Mouse (Mus musculus): ENCODE measurements around the gene Gck. TPM values are rescaled to one million over a fixed set of nuclear protein-coding genes. Genes with fewer than 3 reads are reported as not detected.

Gck gene
- polyA plus RNA-seq, 1 experiment from 2014 or later, result not detected

DNA sequence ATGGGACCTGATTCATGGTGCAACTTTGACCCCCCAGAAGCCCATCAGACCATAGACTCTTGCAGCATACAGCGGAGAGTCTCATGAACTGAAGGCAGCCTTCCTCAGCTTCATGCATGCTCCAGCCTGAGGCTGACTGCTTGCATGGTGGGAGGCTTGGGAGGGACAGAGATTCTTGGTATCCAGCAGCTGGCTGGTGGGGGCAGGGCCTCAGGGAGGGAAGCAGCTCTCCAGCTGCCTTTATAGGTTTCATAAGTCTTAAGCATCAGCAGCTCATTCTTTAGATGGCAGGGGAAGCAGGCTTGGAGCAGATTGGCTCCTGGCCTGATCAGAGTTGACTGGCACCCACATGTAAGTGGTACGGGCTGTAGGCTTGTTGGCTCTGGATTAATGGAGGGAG is 82.7 kb downstream of the Gck start:
- WGBS (ENCODE audit: missing documents), result 92% methylated on average over 2 of the region's 2 CpGs
- Histone ChIP-seq H3K36me3 (ENCODE audit: inconsistent target) (peaks cover 2% of the 10 kb centered on the region; the same call in 1 of the 2 replicates), H3K4me3 (ENCODE audit: inconsistent target) (no peak overlapping the region), H3K79me2 (ENCODE audit: inconsistent target) (no peaks in the 10 kb centered on the region), H3K27ac (no peak overlapping the region)

DNA sequence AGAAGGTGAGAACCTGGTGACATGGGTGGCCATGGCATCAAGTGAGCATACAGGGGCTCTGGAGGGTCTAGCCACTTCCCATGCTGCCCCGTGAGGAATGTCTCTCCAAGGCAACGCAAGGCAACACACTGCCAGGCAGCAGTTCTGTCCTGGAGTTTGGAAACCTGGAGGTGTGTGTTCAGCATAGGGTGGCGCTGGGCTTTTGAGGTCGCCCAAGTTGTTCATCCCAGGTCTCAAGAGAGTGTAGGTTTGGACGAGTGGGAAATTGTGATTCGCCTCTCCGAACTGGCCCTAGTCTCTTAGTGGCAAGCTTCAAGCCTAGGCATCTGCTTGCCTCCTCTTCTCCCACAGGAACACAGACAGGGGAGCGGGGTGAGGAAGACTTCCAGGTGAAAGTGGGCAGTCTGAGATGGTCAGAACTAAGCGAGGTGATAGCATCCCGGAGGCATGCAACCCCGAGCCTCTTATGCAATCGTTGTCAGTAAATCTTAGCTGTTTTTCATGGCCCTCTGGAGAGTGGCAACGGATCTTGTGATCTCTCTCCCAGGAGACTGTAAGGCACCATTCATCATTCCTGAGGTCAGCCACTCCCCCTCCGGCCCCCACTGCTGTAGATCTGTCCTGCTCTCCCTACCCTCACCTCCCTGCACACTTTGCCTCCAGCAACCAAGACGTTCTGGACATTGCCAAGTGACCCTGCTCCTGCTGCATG is 87.3 kb downstream of the Gck start:
- H3K27ac ChIP-seq, result no peak overlapping the region
- H3K4me3 ChIP-seq (ENCODE audit: inconsistent target), result no peak overlapping the region
- WGBS (ENCODE audit: missing documents), result 47% methylated on average over 15 of the region's 15 CpGs
- no peaks in the 10 kb centered on the region for H3K36me3 ChIP-seq (ENCODE audit: inconsistent target)
- H3K79me2 ChIP-seq (ENCODE audit: inconsistent target), result no peaks in the 10 kb centered on the region

DNA sequence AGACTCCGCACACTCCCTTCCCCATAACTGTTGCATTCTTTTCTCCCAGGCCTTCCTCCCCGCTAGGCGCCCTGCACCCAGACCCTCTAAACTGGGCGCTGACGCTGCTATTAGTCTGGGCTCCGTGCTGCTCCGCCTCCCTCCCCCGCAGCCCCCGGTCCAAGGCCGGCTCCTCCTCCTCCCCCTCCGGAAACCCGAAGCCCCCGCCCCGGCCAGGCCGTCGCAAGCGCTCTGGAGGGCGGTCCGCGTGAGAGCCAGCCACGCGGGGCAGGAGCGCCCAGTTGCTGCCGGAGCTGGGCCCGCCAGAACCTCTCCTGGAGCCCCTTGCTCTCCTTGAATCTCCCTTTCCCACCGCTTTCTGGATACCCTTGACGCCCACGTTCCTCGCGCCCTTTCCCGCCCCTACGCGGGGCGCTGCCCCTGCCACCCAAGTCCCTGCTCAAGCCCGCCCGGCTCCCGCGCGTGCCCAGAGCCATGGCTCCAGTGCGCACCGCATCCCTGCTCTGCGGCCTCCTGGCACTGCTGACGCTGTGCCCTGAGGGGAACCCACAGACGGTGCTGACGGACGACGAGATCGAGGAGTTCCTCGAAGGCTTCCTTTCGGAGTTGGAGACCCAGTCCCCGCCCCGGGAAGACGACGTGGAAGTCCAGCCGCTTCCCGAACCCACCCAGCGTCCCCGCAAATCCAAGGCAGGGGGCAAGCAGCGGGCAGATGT is 88.0 kb downstream of the Gck start, which contains the start of gene Aebp1:
Aebp1 (plus strand) TSS at position 270 of the 716 bp plus-strand sequence.
- no peaks in the 10 kb centered on the region for H3K36me3 ChIP-seq (ENCODE audit: inconsistent target)
- no peak within 1 kb of the TSS for H3K4me3 ChIP-seq (ENCODE audit: inconsistent target)
- H3K27ac ChIP-seq, result no peak within 1 kb of the TSS
- 6% methylated on average over 43 of the region's 59 CpGs for WGBS (ENCODE audit: missing documents)
- H3K79me2 ChIP-seq (ENCODE audit: inconsistent target), result no peaks in the 10 kb centered on the region

DNA sequence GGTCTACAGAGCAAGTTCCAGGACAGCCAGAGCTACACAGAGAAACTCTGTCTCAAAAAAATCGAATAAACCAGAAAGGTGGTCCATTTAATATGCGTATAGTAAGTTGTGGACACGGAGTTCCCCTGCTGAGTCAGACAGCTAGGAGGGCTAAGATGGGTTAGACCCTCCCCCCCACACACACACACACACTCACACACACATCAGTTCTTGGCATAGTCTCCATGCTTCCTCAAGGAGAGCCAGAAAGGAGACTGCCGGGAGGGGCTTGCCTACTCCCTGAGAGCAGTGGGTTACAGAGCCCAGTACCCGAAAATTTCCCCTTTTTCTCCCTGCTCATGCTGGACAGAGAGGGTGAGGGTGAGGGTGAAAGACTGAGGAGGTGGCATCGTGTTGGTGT is 89.2 kb downstream of the Gck start:
- H3K27ac ChIP-seq, result no peak overlapping the region
- no peaks in the 10 kb centered on the region for H3K79me2 ChIP-seq (ENCODE audit: inconsistent target)
- 45% methylated on average over 6 of the region's 6 CpGs for WGBS (ENCODE audit: missing documents)
- H3K4me3 ChIP-seq (ENCODE audit: inconsistent target), result no peak overlapping the region
- no peaks in the 10 kb centered on the region for H3K36me3 ChIP-seq (ENCODE audit: inconsistent target)

DNA sequence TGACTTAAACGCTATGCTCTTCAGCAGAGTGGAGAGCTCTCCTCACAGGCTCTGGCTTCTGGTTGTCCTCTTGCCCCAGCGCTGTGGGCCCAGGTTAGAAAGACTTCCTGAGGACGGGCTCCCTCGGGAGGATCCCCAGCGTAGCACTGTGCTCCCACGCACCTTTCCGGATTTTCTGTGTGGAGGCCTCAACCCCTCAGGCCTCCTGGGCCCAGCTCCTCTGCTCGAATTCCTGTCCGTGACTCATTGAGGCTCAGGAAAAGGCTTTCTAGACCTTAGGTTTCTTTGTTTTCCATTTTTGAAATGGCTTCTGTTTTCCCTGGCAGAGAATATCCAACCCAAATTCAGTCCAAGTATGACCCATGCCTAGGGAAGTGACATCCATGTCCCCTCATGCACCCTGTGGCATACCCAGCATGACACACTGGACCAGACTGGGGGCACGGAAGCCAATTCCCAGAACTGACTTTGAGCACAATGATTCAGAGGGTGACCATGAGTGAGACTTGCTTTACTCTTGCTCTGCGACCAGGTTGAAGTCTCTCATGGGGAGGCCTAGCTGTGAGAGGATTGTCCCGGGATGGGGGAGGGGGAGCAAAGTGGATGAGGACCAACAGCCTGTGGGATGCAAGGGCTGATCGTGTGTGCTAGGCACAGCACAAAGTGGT is 89.9 kb downstream of the Gck start:
- 93% methylated on average over 13 of the region's 13 CpGs for WGBS (ENCODE audit: missing documents)
- Histone ChIP-seq H3K79me2 (ENCODE audit: inconsistent target) (no peaks in the 10 kb centered on the region), H3K36me3 (ENCODE audit: inconsistent target) (no peaks in the 10 kb centered on the region), H3K27ac (no peak overlapping the region), H3K4me3 (ENCODE audit: inconsistent target) (no peak overlapping the region)

DNA sequence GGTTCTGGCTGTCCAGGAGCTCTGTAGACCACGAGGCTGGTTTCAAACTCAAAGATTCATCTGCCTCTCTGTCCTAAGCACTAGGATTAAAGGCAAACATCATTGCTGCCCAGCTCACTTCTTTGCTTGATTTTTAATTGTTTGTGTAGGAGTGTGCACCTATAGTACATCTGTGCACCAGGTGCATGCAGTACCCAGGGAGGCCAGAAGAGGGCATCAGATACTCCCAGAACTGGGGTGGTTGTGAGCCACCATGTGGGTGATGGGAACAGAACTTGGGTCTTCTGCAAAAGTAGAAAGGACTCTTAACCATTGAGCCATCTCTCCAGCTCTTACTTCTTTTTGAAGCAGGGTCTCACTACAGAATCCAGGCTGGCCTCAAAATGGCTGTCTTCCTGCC is 91.2 kb downstream of the Gck start:
- no peak overlapping the region for H3K4me3 ChIP-seq (ENCODE audit: inconsistent target)
- H3K27ac ChIP-seq, result no peak overlapping the region
- WGBS (ENCODE audit: missing documents), result 100% methylated on average over 1 of the region's 1 CpGs
- H3K36me3 ChIP-seq (ENCODE audit: inconsistent target), result no peaks in the 10 kb centered on the region
- no peaks in the 10 kb centered on the region for H3K79me2 ChIP-seq (ENCODE audit: inconsistent target)

DNA sequence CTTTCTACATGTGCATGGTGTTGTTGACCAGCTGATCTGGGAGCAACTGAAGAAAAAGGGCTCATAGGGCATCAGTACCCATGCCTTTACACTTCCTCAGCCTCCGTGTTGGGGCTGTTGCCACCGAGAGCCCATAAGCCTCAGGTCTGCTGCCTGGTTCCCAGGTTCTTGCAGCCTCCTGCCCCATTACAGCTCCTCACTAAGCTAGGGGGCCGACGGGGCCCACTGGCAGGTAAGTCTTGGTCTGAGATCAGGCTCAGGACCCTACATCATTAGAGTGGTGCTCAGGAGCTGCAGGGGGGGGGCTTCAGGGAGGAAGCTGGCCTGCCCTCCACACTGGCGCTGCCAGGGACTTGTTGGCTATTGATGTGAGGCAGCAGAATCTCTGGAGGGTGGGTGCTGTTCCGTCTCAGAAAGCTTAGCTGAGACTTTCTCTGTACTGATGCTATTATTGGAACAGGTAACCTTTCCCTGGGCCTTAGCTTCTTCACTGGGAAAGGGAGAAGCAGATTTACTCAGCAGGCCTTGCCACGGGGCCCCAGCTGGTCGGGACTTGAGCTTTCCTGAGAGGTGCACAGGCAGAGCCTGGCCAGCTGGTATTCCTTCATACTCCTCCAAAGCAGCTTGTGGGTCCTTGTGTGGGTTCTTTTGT is 93.3 kb downstream of the Gck start:
- no peak overlapping the region for H3K4me3 ChIP-seq (ENCODE audit: inconsistent target)
- no peak overlapping the region for H3K27ac ChIP-seq
- H3K79me2 ChIP-seq (ENCODE audit: inconsistent target), result no peaks in the 10 kb centered on the region
- H3K36me3 ChIP-seq (ENCODE audit: inconsistent target), result no peaks in the 10 kb centered on the region
- WGBS (ENCODE audit: missing documents), result 89% methylated on average over 8 of the region's 8 CpGs

DNA sequence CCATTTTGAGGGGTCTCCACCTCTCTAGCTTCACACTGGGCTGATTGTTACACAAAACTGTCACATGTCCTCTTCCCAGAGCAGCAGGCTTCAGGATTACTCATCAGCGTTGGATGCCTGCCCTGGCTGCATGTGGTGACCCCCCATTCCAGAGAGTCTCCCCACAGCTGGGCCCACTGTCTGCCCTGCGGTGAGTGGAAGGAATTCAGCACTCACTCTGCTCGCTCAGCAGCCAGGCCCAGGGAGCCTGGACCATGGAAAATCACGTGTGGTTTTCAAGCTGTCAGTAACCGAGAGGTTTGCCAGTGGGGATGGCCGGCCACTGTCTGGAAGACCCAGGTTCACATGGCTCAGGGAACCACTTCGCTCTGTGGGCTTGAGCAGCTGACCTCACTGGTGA is 94.0 kb downstream of the Gck start:
- WGBS (ENCODE audit: missing documents), result 79% methylated on average over 7 of the region's 7 CpGs
- Histone ChIP-seq H3K36me3 (ENCODE audit: inconsistent target) (no peaks in the 10 kb centered on the region), H3K4me3 (ENCODE audit: inconsistent target) (no peak overlapping the region), H3K27ac (no peak overlapping the region), H3K79me2 (ENCODE audit: inconsistent target) (no peaks in the 10 kb centered on the region)

DNA sequence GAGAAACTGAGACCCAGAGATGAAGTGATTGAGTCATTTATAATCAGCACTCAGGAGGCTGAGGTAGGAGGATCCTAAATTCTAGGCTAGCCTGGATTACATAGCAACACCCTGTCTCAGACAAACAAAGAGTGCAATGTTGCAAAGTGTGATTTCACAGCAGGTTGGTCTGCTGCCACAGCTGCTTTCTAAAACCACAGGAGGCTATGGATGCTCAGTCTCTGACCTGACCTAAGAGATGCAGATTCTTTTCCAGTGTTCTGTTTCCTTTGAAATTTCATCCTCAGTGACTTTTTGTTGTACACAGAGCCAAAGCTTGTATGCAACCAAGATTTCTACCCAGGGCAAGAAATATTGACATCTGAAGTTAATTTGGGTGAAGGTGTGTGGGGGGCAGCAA is 94.4 kb downstream of the Gck start:
- Histone ChIP-seq H3K27ac (no peak overlapping the region), H3K36me3 (ENCODE audit: inconsistent target) (no peaks in the 10 kb centered on the region), H3K4me3 (ENCODE audit: inconsistent target) (no peak overlapping the region), H3K79me2 (ENCODE audit: inconsistent target) (no peaks in the 10 kb centered on the region)

DNA sequence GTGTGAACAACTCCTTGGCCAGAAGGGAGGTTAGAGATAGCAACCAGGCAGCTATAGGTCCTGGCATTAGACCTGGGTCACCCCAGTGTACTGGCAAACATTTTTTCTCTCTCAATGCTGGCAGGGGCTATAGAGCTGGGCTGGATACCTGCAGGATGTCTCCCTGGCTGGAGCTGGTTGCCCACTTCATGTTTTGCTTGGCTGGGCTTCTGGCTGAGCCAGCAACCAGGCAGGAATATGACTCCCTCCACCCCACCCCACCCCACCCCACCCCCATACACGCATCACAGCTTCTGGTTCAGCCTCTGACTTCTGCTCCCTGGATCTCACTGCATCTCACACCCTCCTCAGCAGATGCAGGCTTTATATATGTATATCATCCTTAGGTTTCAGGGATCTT is 97.6 kb downstream of the Gck start:
- Histone ChIP-seq H3K4me3 (ENCODE audit: inconsistent target) (no peak overlapping the region), H3K27ac (no peak overlapping the region), H3K79me2 (ENCODE audit: inconsistent target) (no peaks in the 10 kb centered on the region), H3K36me3 (ENCODE audit: inconsistent target) (no peaks in the 10 kb centered on the region)
- 60% methylated on average over 1 of the region's 1 CpGs for WGBS (ENCODE audit: missing documents)

DNA sequence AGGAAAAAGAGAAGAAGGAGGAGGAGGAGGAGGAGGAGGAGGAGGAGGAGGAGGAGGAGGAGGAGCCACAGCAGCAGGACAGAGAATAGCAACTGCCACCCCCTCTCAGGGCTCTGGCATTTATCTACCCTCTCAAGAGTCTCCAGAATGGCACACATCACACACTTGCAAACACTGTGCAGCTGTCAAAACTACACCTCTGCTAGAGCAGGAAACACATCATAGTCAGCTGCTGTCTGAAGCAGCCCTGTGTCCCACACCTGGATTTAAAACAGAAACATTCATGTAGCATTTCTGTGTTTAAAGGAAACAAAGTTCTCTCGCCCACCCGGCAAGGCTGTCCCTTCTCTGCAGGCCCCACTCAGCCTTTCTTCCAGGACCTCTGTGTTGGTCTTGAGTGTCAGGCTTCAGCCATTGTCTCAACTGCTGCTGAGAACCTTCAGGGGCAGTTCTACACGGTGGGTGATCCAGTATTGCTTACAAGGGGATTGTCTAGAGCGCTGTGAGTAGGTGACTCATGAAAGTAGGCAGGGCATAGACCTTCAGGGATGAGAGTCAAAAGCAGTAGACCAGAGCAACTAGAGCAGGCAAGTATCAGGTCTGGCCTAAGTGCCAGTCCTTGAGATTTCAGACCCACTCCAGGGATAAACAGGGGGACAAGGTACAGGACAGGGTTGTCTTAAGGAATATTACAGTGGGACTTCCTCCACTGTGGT is 98.7 kb downstream of the Gck start:
- no peak overlapping the region for H3K4me3 ChIP-seq (ENCODE audit: inconsistent target)
- H3K36me3 ChIP-seq (ENCODE audit: inconsistent target), result no peaks in the 10 kb centered on the region
- H3K79me2 ChIP-seq (ENCODE audit: inconsistent target), result no peaks in the 10 kb centered on the region
- H3K27ac ChIP-seq, result no peak overlapping the region
- 69% methylated on average over 4 of the region's 4 CpGs for WGBS (ENCODE audit: missing documents)

Other genes with a start within 250 kb of the Gck start
- 12.0 to 55.7 TPM (median 43.6 TPM) in 3 replicates for gene Mrps24, start 234.4 kb downstream of the Gck start, polyA plus RNA-seq (2018)
- 7.5 to 13.5 TPM (median 13.1 TPM) in 3 replicates for gene Urgcp, start 187.7 kb downstream of the Gck start, polyA plus RNA-seq (2018)
- 170 to 177 TPM (median 175 TPM) in 3 replicates for gene Dbnl, start 161.6 kb downstream of the Gck start, polyA plus RNA-seq (2018)
- gene Pgam2, start 146.3 kb downstream of the Gck start, polyA plus RNA-seq (2018), result not detected in 3 replicates
- 4.5 to 5.8 TPM (median 5.4 TPM) in 3 replicates for gene Polm, start 112.1 kb downstream of the Gck start, polyA plus RNA-seq (2018)
- 0.19 to 0.37 TPM in 2 of 3 replicates, not detected in the other for gene Aebp1, start 88.1 kb downstream of the Gck start, polyA plus RNA-seq (2018)
- 5.7 to 28.7 TPM (median 9.5 TPM) in 3 replicates for gene Pold2, start 71.8 kb downstream of the Gck start, polyA plus RNA-seq (2018)
- gene Myl7, start 51.3 kb downstream of the Gck start, polyA plus RNA-seq (2018), result not detected in 3 replicates
- 70.9 to 138 TPM (median 77.0 TPM) in 3 replicates for gene Ykt6, start 5.6 kb upstream of the Gck start, polyA plus RNA-seq (2018)
- gene Camk2b, start 116.3 kb upstream of the Gck start, polyA plus RNA-seq (2018), result 0.38 to 1.3 TPM (median 0.62 TPM) in 3 replicates
- not detected in 3 replicates for gene A730071L15Rik, start 249.9 kb upstream of the Gck start, polyA plus RNA-seq (2018)

Measured in macrophage (primary cell).